Mouse (Mus musculus) heart, adult 11 months (tissue): ENCODE measurements around the gene Siah3.

Source experiments
- DNase-seq: peaks from one replicate; pipeline ENCODE4 v3.0.0; 2022

Siah3 gene

DNA sequence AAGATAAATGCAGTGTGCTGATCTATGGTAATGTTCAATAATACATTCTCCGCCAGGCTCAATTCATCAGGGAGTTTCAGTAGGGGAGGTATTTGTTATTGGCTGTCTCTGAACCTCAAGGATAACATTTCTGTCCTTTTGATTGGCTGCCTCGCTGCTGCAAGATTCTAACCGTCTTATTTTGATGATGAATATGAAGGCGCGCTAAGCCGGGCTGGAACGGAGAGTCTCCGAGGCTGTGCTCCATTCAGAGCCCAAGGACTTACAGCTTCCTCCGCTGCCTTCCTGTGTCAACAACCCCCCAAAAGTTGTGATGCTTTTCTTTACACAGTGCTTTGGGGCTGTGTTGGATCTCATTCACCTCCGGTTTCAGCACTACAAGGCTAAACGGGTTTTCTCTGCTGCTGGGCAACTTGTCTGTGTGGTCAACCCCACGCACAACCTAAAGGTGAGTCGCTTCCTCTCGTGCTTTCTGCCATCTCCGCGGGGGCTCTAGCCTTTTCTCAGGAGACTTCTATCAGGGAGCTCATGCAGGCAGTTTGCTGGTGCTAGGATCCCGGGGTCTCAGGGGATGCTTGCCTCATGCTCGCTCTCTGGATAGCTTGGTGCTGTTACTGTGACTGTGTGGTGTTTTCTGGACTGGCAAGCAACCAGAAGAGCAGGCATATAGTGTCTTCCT is at the start of gene Siah3:
TSS of gene Siah3 (plus strand) at position 240 of the 679 bp plus-strand sequence.
- DNase-seq, result peak; percentile 82

DNA sequence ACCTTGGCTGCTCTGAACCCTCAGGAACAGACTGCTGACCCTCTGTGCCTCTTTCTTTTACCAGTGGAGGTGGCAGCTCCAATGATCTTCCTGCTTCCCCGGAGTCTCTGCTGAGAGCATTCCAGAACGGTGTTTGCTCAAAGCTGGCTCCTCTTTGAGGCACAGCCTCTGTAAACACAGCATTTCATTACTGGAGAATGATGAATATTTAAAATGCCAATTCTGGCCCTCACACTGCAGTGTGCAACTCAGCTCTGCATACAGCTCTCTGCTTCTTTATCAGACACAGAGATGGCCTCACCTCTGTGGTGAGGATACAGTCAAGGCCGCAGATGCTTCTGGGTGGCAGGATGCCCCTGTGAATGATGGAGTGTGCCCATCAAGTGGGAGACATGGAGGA is 46.0 kb upstream of the Siah3 start:
- DNase-seq, result no peak

DNA sequence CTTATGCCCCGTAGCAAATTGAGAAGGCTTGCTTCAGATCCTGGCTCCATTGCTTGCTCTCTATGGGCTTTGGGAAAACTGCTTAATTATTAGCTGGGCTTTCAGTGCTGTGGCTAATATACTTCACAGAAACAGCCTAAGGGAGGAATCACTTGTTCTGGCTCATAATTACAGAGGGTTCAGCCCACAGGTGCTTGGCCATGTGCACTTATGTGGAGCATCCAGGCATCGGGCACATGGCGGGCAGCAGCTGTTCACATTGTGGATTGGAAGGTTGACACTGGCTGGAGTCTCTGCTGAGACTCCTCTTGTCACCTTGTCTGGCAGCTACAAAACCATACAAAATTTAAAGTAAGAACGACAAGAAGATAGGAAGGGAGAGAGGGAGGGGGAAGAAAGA is 45.4 kb upstream of the Siah3 start:
- DNase-seq, result peak; percentile 64

DNA sequence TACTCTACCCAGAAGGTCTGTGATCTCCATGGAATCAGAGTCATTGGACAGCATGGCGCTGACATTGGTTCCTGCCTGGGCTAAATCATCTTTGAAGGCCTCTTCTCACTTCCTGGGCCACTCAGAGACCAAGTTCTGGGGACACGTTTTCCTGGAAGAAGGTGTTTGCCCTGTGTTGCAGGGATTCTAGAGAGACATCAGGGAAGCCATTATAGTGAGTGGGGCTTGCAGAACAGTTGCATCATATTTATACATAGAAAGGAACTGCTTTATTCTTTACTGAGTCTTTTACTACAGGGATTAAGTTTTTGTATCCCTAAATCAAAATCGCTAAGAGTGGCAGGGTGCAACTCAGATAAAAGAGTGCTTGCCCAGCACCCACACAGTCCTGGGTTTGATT is 37.1 kb upstream of the Siah3 start:
- DNase-seq, result peak; percentile 70

DNA sequence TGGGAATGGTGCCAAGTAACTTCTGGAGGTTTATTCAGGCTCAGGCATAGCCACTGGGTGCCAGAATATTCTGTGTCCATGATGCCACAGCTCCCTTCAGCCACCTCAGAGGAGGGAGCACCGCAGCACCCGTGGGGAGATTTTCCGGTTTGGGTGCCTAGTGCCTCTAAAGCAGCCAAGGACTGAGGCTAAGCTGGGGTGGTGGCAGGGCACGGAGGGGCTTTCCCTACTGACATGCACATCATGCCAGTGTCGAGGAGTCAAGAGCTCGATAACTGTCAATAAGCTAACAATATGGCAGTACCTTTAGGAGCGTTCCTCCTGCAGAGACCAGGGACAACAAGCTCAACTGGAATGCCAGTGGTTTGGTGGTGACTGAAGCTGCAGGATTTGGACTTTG is 35.9 kb upstream of the Siah3 start:
- peak; percentile 79 for DNase-seq

DNA sequence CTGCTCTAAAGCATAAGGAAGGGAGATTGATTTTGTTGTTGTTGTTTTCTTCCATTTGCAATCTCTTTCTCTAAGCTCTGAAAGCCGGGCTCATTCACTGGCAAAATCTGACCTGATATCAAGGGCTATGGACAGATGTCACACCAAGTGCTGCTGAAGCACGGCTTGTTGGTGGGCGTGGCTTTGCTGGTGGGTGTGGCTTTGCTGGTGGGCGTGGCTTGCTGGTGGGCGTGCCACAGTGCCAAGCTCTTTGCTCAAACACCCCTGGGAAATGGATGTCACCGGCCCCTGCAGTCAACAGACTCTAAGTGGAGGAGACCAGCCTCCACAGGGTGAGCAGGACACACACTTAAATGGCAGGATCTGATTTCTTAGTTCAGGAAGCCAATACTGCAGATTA is 35.0 kb upstream of the Siah3 start:
- peak; percentile 75 for DNase-seq

DNA sequence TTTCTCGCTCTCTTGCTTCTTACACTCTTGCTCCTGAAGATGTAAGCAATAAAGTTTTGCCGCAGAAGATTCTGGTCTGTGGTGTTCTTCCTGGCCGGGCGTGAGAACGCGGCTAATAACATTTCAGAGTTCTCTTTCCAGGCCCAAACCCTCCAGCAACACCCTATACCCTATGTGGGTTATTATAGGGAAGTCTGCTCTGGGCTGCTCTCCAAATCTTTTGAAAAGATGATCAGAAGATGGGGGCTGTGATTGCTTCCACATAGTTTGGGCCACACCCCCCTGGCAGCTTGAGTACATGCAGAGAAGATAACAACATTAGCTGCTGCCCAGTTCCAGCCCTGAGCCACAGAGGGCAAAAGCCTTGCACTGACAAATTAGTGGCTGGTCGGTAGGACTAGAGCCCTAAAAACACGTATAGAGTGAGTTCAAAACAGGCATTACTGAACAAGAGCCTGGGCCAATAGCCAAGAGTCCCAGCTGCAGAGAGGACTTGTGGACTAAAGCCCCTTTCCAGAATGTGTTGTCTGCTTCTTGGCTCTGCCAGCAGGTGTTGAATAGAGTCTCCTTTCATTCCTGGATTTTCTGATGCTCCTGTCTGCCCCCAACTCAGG is 24.5 kb upstream of the Siah3 start:
- DNase-seq, result peak; percentile 74

DNA sequence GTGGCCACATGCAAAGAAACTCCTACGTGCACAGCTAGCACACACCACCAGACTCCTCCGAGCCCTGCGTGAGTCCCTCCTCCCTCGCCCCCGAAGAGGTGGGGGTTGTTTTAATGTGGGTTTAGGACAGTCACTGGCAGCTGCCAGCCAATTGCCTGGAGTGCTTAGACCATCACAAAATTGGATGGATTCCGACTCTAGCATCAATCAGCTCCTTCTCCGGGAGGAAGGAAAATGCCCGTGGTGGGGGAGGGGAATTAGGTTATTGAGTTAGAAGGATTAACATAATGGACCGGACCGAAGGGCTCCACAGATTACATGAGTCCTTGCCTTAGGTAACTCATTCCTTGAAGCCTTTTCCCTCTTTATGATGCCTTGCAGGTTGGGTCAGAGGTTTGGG is 22.9 kb upstream of the Siah3 start:
- peak; percentile 79 for DNase-seq

DNA sequence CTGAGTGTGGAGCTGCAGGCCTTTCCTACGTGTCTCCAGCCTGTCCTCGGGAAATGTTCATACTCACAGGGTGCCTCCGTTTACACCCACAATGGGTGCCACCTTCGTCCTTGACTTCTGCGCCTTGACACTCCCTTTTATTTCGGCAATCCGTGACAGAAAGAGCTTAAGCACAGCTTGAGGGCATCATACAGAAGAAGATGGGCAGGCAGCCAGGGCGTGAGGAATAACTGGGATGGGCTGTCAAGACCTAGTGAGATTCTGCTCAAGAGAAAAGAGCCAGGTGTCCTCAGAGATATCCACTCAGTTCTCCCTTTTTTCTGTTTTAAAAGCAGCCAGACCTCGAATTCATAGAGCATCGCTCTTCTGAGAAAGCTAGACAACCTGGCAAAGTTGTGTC is 21.2 kb upstream of the Siah3 start:
- DNase-seq, result peak; percentile 25

DNA sequence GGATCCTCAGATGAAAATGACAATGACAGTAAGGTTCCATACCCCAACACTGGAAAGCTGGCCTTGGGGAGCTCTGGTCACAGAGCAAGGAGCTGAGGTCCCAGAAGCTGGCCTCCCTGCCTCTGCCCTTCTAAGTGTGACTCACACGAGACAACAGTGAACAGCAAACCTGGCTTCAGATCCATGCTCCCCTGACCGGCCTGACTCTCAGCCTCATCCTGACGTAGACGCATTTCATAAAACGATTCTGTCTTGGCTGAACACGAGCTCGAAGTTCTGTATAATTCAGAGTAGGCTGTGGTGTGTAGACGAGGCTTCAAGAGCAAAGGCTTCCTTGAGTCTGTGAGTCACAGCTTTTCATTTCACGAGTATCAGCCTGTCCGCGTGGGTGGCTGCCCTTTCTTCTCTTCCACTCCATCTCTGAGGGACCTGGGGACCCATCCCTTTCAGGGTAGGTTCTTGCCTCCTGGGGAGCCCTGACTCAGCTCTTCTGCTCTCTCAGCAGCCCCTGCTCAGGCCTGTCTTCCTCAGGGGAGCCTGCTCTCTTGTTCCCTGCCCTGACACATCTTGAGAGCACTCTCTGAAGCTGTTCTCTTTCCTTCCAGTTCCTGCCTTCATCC is 11.2 kb upstream of the Siah3 start:
- peak; percentile 72 for DNase-seq

DNA sequence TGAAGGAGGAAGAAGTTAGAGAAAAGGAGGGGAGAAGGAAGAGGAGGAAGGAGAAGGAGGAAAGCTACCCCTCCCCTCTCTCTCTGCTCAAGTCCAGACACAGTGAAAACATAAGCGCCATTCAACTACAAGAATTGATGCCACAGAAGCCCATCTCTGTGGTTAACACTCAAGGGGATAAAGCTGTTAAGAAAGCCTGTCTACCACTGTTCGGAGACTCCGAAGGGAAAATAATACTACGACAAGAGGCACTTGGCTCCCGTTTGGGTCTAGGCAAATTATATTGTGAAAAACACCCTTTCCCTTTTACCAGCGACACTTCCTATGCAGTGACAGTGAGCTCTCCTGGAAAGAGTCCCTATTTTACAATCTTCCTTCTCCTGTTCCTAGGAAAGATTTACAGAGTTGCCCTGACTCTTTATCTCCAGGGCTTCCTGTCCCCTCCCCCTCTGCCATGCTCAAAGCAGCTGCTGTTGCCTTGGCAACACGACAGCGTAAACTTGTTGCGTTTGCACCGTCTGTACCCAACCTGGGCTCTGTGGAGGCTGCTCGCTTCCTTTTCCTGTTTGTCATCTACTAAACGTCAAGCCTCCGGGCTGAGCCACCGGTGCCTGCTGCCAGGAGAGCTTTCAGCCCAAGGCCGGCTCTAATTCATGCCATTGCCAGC is 10.4 kb upstream of the Siah3 start:
- DNase-seq, result peak; percentile 97

DNA sequence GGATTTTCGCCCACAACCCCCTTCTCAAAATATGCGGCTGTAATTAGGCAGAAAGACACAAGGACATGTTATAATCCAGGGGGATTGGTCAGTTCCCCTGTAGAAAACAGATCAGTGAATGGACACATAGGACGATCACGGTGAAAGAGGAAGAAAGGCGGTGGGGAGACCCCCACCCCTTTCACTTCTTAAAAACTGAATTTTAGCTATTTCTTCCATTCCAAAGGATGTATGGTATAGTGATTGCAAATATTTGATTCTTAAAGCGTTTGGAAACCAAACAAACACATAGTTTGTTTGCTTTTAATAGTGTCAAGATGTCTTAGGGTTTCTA is 9.9 kb upstream of the Siah3 start:
- no peak for DNase-seq

DNA sequence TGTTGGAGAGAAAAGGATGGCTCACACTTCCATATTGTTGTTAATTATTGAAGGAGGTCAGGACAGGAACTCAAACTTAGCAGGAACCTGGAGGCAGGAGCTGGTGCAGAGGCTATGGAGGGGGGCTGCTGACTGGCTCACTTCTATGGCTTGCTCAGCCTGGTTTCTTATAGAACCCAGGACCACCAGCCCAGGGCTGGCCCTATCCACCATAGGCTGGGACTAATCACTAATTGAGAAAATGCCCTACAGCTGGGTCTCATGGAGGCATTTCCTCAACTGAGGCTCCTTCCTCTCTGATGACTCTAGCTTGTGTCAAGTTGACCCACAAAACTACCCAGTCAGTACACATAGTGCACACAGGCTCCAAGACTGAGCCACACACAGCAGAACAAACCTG is 9.5 kb upstream of the Siah3 start:
- peak; percentile 74 for DNase-seq

DNA sequence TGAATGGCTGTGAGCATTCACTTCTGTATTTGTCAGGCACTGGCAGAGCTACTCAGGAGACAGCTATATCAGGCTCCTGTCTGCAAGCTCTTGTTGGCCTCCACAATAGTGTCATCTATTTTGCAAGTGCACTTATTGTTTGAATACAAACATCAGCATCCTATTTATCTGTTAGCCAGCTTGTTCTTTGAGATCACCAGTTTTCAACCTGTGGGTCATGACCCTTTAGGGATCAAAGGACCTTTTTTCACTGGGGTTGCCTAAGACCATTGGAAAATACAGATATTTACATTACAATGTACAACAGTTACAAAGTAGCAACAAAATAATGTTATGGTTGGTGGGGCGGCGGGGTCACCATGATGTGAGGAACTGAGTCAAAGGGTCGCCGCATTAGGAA is 1.9 kb upstream of the Siah3 start:
- peak; percentile 36 for DNase-seq

DNA sequence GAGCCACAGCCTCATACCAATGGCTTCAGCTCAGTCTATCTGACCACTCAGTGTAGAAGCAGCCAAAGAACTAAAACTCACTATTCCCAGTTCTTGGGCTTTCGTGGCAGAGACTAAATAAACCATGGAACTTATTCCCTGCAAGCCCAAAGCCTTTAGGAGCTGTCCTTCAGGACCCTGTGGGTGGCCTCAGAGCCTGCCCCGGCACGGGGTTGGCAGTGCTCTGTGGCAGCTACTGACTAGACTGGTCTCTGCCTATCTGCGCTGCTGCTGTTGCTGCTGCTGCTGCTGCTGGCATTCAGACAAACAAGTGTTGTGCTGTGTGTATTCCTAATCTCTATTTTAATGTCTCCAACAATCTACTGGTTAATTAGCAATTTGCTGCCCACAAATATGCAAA is 1.1 kb upstream of the Siah3 start:
- DNase-seq, result peak; percentile 62

DNA sequence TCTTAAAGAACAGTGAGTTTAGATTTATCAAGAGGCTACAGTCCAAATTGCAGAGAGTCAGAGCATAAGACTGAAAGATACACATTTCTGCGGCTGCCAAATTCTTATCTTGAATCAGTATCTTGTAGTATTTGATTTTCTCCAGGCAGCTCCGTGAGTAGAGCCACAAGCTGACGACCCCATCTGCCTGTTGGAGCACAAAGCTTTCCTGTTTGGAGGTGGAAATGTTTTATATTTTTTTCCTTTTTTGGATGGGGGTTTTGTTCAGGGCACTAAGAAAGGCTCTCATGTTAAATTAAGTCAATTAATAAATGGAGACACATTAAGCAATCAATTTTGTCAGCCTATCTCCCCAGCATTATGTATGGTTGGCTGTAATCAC is 430 bp upstream of the Siah3 start:
- DNase-seq, result peak; percentile 30

DNA sequence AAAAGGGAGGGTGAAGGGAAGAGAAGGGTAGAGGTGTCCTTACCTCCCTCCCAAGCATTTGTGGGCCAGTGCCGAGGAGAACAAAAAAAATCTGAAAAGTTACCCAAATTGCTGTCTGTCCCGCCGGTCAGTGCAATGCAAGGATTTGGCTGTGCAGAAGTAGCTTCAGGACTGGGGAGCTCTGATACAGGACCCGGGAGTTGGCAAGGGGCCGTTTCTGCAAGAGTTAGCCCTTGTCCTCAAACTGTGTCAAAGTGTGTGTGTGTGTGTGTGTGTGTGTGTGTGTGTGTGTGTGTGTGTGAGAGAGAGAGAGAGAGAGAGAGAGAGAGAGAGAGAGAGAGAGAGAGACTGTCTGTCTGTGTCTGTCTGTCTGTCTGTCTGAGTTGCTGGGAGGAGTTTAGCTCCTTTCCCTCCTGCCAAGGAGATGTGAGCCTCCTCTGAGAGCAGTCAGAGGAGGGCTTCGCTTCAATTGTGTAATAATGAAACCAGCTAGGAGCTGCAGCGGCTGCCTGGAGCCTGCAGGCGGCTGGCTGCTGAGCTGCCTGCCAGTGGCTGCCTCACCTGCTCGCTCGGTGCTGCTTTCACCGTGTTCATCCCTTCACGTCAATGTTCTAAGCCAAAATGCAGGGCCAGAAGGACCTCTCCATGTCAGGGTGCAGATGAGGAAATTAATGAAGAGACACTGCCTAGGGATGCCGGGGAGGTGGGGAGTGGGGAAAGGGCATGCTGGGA is 873 bp downstream of the Siah3 start:
- DNase-seq, result peak; percentile 87

DNA sequence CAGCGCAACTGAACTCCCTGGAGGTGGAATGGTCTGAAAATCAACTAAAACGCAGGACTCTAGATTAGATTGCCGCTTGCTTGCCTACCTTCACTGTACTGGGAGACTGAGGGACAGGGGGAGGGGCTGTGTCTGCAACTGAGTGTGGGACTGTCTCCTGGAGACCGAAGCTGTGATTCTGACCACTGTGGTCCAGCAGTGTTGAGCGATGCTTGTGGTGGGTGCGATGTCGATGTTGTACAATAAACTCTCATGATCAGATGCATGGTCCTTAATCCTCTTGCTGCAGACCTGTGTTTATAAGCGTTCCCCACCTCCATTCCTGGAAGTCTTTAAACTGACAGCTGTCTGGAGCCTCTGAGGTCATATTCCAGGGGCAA is 1.4 kb downstream of the Siah3 start:
- DNase-seq, result peak; percentile 64

DNA sequence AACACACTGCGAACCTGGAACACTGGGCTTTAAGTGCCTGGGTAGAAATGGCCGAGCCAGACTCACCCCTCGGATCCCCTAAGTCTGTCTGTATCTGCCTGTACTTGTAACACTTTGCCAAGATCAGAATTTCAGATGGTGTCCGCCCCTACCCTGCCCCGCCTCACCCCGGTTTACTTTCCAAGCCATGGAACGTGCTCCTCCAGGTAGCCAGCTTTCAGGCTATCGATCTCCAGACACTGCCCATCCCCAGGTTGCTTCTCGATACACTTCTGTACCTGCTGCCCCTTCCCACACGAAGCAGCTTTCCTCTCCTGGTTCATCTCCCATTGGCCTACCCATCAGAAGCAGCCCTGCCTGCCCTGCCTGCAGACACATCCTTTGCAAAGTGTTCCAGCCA is 3.6 kb downstream of the Siah3 start:
- DNase-seq, result peak; percentile 66

DNA sequence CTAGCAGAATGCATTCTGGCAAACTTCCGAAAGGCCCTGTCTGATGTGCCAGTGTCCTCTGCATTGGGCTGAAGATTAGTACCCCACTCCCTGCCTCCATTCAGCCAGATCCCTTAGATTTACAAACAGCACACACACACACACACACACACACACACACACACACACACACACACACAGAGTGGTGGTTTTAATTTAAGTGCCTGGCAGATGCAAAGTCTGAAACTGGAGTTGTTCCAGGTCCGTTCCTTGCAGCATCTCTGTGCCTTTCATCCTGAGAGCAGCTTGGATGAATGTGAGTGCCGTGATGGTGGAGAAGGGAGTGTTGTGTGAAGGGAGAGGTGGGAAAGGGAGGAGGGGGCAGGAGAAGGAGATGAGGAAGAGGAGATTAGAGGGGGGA is 4.2 kb downstream of the Siah3 start:
- peak; percentile 71 for DNase-seq

DNA sequence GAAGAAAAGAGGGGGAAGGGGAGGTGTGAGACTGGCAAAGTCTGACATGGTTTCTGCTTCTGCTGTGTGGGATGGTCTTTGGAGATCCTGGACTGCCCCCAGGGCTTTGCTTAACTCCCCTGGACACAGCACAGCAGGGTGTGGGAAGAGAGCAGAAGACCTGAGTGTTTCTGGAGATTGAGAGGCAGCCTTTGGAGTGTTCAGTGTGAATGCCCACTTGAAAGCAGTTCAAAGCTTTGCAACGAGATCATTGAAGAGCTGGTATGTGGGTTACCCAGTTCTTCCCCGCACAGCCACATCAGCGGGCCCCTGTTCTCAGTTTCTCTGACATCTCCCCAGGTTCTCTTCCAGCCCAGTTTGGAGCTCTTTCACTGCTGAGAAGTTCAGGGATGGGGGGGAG is 4.7 kb downstream of the Siah3 start:
- peak; percentile 55 for DNase-seq

DNA sequence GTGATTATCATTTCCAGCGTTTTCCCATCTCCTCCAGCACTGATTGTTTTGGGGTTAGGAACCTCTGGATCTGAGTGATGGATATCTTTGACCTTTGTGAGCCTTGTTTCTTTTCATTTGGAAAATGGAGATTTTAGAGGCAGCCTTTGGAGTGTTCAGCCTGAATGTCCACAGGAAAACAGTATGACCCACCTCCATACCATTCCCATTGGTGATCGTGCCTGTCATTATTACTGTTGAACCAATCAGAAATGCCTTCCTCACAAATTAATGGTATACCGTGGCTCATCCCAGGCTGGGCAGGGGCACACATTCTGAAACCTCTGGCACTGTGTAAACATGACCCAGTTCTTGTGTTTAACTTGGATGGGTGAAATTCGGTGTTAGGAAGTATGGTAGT is 6.0 kb downstream of the Siah3 start:
- peak; percentile 45 for DNase-seq

DNA sequence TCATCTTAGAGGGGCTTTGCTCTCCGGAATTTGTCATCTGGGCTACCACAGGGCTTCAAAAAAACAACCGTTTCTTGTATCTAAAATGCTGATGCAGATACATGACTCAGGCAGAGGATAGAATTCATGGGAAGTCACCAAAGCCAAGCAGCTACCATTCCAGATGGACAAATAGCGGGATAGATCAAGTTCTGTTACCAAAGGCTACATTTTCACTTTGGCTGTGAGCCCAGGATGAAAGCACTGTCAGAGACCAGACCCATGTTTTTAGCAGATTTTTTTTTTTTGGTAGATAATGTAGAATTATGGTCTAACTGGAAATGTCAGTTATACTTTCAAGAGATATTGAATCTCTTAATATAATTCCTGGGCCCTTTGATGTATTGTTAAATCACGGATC is 7.4 kb downstream of the Siah3 start:
- DNase-seq, result peak; percentile 23

DNA sequence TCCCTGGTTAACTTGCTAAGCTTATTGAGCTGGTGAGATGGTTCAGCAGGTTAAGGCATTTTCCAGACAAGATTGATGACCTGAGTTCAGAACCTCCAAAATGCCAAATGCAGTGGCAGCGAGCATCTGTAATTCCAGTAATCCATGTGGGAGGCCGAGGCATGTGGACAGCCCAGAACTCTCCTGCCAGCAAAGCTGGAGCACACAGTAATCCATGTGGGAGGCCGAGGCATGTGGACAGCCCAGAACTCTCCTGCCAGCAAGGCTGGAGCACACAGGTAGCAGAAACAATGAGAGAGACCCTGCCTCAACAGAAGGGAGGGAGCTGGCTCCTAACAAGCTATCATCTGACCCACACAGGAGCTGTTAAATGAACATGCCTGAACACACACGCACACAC is 13.2 kb downstream of the Siah3 start:
- DNase-seq, result peak; percentile 88
